Mouse (Mus musculus): ENCODE data around the gene Slc2a6. TPM values are rescaled to one million over a fixed set of nuclear protein-coding genes. Genes with fewer than 3 reads are reported as not detected.

The Slc2a6 gene
- polyA plus RNA-seq, 1 experiment from 2014 or later, result 10.6 TPM

DNA sequence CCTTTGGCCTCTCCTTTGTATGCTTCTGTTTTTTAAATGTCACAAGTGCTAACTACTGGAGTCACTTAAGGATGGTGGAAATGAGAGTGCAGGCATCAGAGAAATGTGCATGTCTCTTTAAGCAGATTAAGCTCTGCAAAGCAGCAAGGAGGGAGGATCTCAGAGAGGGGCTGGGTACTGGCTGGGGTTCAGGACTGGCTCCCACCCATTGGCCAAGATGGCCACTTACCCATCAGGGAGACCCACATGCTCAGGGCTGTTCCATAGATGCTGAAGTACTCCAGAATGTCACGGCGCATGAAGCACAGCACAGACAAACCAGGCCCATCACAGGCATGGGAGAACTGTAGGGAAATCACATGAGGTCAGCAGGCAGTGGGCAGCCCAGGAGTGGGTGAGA is 39.3 kb upstream of the Slc2a6 start:
- no peak for ATAC-seq (ENCODE audit: low read depth)
- Histone ChIP-seq H3K9me3 (ENCODE audit: control insufficient read depth, low read length) (no peaks in the 10 kb centered on the region), H3K4me2 (ENCODE audit: low read depth, low read length) (no peak overlapping the region), H3K4me3 (ENCODE audit: low read depth, low read length) (no peak overlapping the region), H3K27ac (ENCODE audit: low read depth, low read length) (no peak overlapping the region), H3K9ac (replicated peaks; ENCODE audit: low read depth, low read length) (no peak overlapping the region), H3K4me1 (ENCODE audit: control insufficient read depth, insufficient read depth, low read length) (no peaks in the 10 kb centered on the region), H3K36me3 (ENCODE audit: control insufficient read depth, insufficient read depth, low read length) (no peaks in the 10 kb centered on the region), H3K27me3 (ENCODE audit: control insufficient read depth, insufficient read depth, low read length) (no peaks in the 10 kb centered on the region)
- 87% methylated on average over 2 of the region's 2 CpGs for WGBS

DNA sequence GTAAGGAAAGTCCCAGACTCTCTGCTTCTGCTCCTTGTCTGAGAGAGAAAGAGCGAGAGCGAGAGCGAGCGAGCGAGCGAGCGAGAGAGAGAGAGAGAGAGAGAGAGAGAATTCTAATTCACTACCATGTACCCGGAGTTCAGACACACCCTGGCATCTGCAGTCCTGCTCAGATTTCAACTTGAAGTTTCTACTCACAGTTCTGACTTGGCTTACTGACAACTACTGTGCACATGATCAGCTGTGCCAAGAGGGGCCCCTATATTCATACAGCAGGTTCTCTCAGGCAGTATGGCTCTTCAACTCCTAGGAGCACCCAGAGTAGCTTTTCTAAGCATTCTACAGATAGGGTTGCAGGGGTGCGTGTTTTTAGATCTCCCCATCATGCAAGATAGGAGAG is 31.4 kb upstream of the Slc2a6 start:
- H3K9me3 ChIP-seq (ENCODE audit: control insufficient read depth, low read length), result no peaks in the 10 kb centered on the region
- no peak overlapping the region for H3K27ac ChIP-seq (ENCODE audit: low read depth, low read length)
- H3K4me3 ChIP-seq (ENCODE audit: low read depth, low read length), result no peak overlapping the region
- H3K27me3 ChIP-seq (ENCODE audit: control insufficient read depth, insufficient read depth, low read length), result no peaks in the 10 kb centered on the region
- H3K4me2 ChIP-seq (ENCODE audit: low read depth, low read length), result no peak overlapping the region
- no peaks in the 10 kb centered on the region for H3K36me3 ChIP-seq (ENCODE audit: control insufficient read depth, insufficient read depth, low read length)
- H3K4me1 ChIP-seq (ENCODE audit: control insufficient read depth, insufficient read depth, low read length), result peaks cover 5% of the 10 kb centered on the region; the same call in 1 of the 2 replicates
- ATAC-seq (ENCODE audit: low read depth), result no peak
- no peak overlapping the region for H3K9ac ChIP-seq (replicated peaks; ENCODE audit: low read depth, low read length)
- 75% methylated on average over 9 of the region's 9 CpGs for WGBS

DNA sequence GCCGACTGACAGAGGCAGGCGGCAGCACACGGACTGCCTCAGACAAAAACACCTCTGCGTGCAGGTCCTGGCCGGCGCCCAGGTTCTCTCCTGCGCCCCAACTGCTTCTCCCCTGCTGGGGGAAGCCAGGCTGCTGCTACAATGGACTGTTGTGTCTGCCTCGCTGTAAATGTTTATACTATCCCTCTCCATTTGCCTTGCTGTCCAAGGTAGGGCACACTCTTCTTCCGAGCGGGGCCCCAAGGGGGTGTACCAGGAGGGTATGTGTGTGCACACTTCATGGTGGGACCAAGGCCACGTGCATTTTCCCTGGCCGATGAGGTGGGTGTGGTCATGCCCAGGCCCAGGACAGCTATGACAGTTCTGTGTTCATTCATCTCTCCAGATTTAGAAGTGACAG is 31.0 kb upstream of the Slc2a6 start:
- Histone ChIP-seq H3K27me3 (ENCODE audit: control insufficient read depth, insufficient read depth, low read length) (no peaks in the 10 kb centered on the region), H3K9ac (replicated peaks; ENCODE audit: low read depth, low read length) (no peak overlapping the region), H3K4me1 (ENCODE audit: control insufficient read depth, insufficient read depth, low read length) (peaks cover 5% of the 10 kb centered on the region; the same call in 1 of the 2 replicates), H3K4me2 (ENCODE audit: low read depth, low read length) (no peak overlapping the region), H3K27ac (ENCODE audit: low read depth, low read length) (no peak overlapping the region), H3K9me3 (ENCODE audit: control insufficient read depth, low read length) (no peaks in the 10 kb centered on the region), H3K4me3 (ENCODE audit: low read depth, low read length) (no peak overlapping the region), H3K36me3 (ENCODE audit: control insufficient read depth, insufficient read depth, low read length) (no peaks in the 10 kb centered on the region)
- ATAC-seq (ENCODE audit: low read depth), result no peak
- 12% methylated on average over 12 of the region's 12 CpGs for WGBS

- Histone ChIP-seq H3K4me2 (ENCODE audit: low read depth, low read length) (no peak overlapping the region), H3K4me1 (ENCODE audit: control insufficient read depth, insufficient read depth, low read length) (peaks cover 5% of the 10 kb centered on the region; the same call in 1 of the 2 replicates), H3K9me3 (ENCODE audit: control insufficient read depth, low read length) (no peaks in the 10 kb centered on the region), H3K4me3 (ENCODE audit: low read depth, low read length) (no peak overlapping the region), H3K9ac (replicated peaks; ENCODE audit: low read depth, low read length) (no peak overlapping the region), H3K27ac (ENCODE audit: low read depth, low read length) (no peak overlapping the region), H3K27me3 (ENCODE audit: control insufficient read depth, insufficient read depth, low read length) (no peaks in the 10 kb centered on the region), H3K36me3 (ENCODE audit: control insufficient read depth, insufficient read depth, low read length) (no peaks in the 10 kb centered on the region)
- ATAC-seq (ENCODE audit: low read depth), result no peak
- WGBS, result 19% methylated on average over 4 of the region's 4 CpGs
Measured at GRCm38 (mm10) chr2:27058251-27058650, 30.5 kb upstream of the Slc2a6 start.

- Histone ChIP-seq H3K27me3 (ENCODE audit: control insufficient read depth, insufficient read depth, low read length) (no peaks in the 10 kb centered on the region), H3K27ac (ENCODE audit: low read depth, low read length) (no peak overlapping the region), H3K9me3 (ENCODE audit: control insufficient read depth, low read length) (no peaks in the 10 kb centered on the region), H3K4me3 (ENCODE audit: low read depth, low read length) (no peak overlapping the region), H3K4me2 (ENCODE audit: low read depth, low read length) (no peak overlapping the region), H3K9ac (replicated peaks; ENCODE audit: low read depth, low read length) (no peak overlapping the region), H3K36me3 (ENCODE audit: control insufficient read depth, insufficient read depth, low read length) (no peaks in the 10 kb centered on the region), H3K4me1 (ENCODE audit: control insufficient read depth, insufficient read depth, low read length) (no peaks in the 10 kb centered on the region)
- 55% methylated on average over 6 of the region's 6 CpGs for WGBS
- no peak for ATAC-seq (ENCODE audit: low read depth)
Measured at GRCm38 (mm10) chr2:27049408-27049807, 21.6 kb upstream of the Slc2a6 start.

GRCm38 (mm10) chr2:27045979-27046770 is 18.4 kb upstream of the Slc2a6 start:
- H3K4me3 ChIP-seq (ENCODE audit: low read depth, low read length), result no peak overlapping the region
- 68% methylated on average over 8 of the region's 8 CpGs for WGBS
- no peaks in the 10 kb centered on the region for H3K9me3 ChIP-seq (ENCODE audit: control insufficient read depth, low read length)
- no peak overlapping the region for H3K27ac ChIP-seq (ENCODE audit: low read depth, low read length)
- no peaks in the 10 kb centered on the region for H3K36me3 ChIP-seq (ENCODE audit: control insufficient read depth, insufficient read depth, low read length)
- no peak overlapping the region for H3K9ac ChIP-seq (replicated peaks; ENCODE audit: low read depth, low read length)
- H3K4me2 ChIP-seq (ENCODE audit: low read depth, low read length), result no peak overlapping the region
- no peak for ATAC-seq (ENCODE audit: low read depth)
- H3K4me1 ChIP-seq (ENCODE audit: control insufficient read depth, insufficient read depth, low read length), result no peaks in the 10 kb centered on the region
- H3K27me3 ChIP-seq (ENCODE audit: control insufficient read depth, insufficient read depth, low read length), result no peaks in the 10 kb centered on the region

DNA sequence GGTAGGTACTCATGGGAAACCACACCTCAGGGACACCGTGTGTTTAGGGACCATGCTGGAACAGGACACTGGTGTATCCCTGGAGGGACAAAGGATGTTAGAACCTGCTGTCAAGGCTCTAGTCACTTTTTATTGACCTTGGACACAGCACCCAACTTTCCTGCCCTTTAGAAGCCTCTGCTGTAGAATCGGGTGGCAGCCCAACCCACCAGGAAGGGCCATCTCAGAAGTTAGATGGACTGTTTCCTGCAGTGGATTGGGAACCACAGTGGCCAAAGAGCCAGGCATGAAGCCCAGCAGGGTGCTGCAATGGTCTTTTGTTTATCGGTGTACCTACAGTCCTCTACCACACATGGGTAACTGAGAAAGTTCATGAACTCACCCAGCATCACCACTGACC is 16.8 kb upstream of the Slc2a6 start:
- WGBS, result 74% methylated on average over 3 of the region's 3 CpGs
- Histone ChIP-seq H3K9ac (replicated peaks; ENCODE audit: low read depth, low read length) (no peak overlapping the region), H3K4me1 (ENCODE audit: control insufficient read depth, insufficient read depth, low read length) (no peaks in the 10 kb centered on the region), H3K9me3 (ENCODE audit: control insufficient read depth, low read length) (no peaks in the 10 kb centered on the region), H3K27ac (ENCODE audit: low read depth, low read length) (no peak overlapping the region), H3K27me3 (ENCODE audit: control insufficient read depth, insufficient read depth, low read length) (no peaks in the 10 kb centered on the region), H3K4me2 (ENCODE audit: low read depth, low read length) (no peak overlapping the region), H3K4me3 (ENCODE audit: low read depth, low read length) (no peak overlapping the region), H3K36me3 (ENCODE audit: control insufficient read depth, insufficient read depth, low read length) (no peaks in the 10 kb centered on the region)
- ATAC-seq (ENCODE audit: low read depth), result no peak

GRCm38 (mm10) chr2:27044166-27044565 is 16.4 kb upstream of the Slc2a6 start:
- Histone ChIP-seq H3K4me1 (ENCODE audit: control insufficient read depth, insufficient read depth, low read length) (no peaks in the 10 kb centered on the region), H3K4me2 (ENCODE audit: low read depth, low read length) (no peak overlapping the region), H3K36me3 (ENCODE audit: control insufficient read depth, insufficient read depth, low read length) (no peaks in the 10 kb centered on the region), H3K27me3 (ENCODE audit: control insufficient read depth, insufficient read depth, low read length) (no peaks in the 10 kb centered on the region), H3K9ac (replicated peaks; ENCODE audit: low read depth, low read length) (no peak overlapping the region), H3K4me3 (ENCODE audit: low read depth, low read length) (no peak overlapping the region), H3K27ac (ENCODE audit: low read depth, low read length) (no peak overlapping the region), H3K9me3 (ENCODE audit: control insufficient read depth, low read length) (no peaks in the 10 kb centered on the region)
- 78% methylated on average over 4 of the region's 4 CpGs for WGBS
- ATAC-seq (ENCODE audit: low read depth), result no peak

- no peak overlapping the region for H3K27ac ChIP-seq (ENCODE audit: low read depth, low read length)
- H3K9me3 ChIP-seq (ENCODE audit: control insufficient read depth, low read length), result no peaks in the 10 kb centered on the region
- H3K4me1 ChIP-seq (ENCODE audit: control insufficient read depth, insufficient read depth, low read length), result no peaks in the 10 kb centered on the region
- H3K27me3 ChIP-seq (ENCODE audit: control insufficient read depth, insufficient read depth, low read length), result no peaks in the 10 kb centered on the region
- H3K4me2 ChIP-seq (ENCODE audit: low read depth, low read length), result no peak overlapping the region
- peak; percentile 94; the same call in 1 of the 2 replicates for ATAC-seq (ENCODE audit: low read depth)
- no peak overlapping the region for H3K4me3 ChIP-seq (ENCODE audit: low read depth, low read length)
- WGBS, result 33% methylated on average over 3 of the region's 3 CpGs
- no peak overlapping the region for H3K9ac ChIP-seq (replicated peaks; ENCODE audit: low read depth, low read length)
- no peaks in the 10 kb centered on the region for H3K36me3 ChIP-seq (ENCODE audit: control insufficient read depth, insufficient read depth, low read length)
Measured at GRCm38 (mm10) chr2:27043461-27043860, 15.7 kb upstream of the Slc2a6 start.
